Mouse (Mus musculus): ENCODE data around the gene Rps15a.

Gene Rps15a

GRCm38 (mm10) chr7:118115533-118115876, 483 bp downstream of the Rps15a start:
- DNase-seq, result no peak

GRCm38 (mm10) chr7:118113541-118114297, 2.3 kb downstream of the Rps15a start:
- no peak for DNase-seq

- no peak for DNase-seq
These were observed 4.9 kb downstream of the Rps15a start for GRCm38 (mm10) chr7:118111128-118111527.

DNA sequence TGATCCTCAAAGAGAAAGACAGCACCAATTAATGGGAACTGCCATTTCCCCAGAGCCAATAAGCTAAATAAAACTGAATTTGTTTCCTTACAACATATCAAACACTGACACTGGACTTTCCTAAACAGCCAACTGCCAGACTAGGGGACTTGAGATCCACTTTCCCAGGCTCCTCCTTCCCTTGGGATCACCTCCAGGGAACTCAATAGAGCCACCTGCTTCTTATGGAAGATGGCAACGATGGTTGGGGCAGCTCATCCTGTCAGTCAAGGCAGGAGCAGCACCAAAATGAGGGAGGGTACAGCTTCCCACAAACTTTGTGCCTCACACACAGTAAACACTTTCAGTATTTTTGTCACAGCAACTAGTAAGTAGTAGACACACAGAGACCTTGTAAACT, 8.3 kb downstream of the Rps15a start:
- no peak for DNase-seq

- no peak for DNase-seq
These were observed 11.4 kb downstream of the Rps15a start for GRCm38 (mm10) chr7:118104458-118105052.

DNA sequence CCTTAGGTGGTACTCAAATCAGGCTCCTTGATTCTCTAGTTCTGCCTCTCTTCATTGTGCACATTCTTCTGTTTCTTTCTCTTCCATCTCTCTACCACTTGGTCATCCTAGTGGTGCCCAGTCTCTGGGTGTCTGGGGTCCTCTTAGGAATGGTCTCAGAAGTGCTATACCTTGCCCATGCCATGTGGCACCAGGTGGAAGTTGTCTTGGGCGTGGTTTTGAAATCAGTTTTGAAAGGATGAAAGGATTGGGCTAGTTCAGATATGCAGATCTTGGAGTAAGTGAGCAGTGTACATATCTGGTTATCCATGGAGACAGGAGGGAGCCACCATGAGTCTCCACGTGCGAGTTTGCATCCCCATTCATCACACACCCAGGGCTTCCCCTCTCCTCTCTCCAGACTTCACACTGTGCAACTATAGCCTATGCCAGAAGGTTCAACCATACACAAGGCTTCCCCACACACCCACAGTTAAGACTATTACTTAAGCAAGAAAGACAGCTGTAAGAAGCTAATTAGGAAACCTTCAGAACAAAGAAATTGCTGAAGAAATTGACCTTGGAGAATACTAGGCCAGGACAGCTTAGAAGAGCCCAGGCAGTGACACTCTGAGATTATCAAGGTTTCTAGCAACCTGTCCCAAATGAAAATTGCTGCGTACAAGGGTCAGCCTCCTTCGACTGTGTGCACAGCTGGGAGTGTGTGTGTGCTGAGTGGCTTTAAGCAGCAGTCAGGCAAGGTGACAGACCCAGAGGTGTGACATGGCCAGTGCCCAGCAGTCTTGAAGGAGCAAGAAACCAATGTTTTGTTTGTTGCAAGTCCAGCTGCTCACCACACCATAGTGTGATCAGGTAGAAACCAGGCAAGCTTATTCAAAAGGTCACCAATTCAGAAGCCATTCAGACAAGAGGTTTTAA, 12.3 kb downstream of the Rps15a start:
- DNase-seq, result no peak

DNA sequence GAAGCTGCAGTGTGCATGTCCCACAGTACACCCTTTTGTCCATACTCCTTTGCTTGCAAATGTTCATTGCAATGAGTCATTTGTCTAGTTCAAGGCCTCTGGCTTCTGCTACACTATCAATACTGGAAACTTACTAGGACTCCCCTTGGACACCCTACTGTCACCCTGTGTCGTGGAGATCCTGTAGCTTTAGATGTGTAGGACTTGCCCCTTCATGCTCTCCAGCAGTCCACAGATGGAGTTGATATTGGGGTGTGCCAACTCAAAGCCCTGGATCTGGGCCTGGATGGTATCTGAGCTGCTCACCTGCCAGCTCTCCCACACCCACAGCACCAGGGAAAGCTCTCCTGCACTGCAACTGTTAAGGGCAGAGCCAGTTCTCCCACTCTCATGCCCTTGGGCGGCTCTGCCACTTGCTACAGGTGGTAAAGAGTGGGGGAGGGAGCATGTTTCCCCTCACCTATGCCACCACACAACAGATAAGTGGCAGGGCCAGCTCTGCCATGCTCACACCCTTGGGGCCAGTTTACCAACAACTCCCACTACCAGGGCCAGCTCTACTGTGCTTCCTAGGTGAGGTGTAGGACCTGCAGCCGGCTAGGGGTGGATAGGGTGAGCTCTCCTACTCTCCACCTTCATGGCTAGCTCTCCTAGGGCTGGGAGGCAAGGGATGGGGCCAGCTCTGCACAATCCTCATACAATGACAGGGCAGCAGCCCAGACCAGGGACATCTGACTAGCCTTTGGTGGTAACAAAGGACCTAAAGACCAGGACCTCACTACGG, 13.1 kb downstream of the Rps15a start:
- no peak for DNase-seq

GRCm38 (mm10) chr7:118102231-118102630, 13.8 kb downstream of the Rps15a start:
- no peak for DNase-seq

DNA sequence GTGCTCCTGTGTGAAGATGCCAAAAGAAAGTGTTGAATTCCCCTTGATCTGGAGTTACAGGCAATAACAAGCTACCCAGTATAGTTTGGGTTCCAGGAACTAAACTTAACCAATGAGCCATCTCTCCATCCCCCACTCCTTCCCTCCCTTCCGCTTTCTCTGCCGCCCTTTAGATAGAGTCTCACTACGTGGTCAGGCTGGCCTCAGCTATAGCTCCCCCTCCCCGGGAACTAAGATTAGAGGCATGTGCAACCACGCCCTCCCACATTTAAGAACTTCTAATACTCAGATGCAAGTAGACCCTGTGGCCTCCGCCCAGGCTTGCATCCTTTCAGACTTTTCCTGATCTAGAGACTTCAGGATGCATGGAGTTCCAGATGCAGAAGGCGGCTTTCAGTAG, 18.4 kb downstream of the Rps15a start:
- DNase-seq, result no peak

GRCm38 (mm10) chr7:118079987-118080386, 36.0 kb downstream of the Rps15a start:
- peak; percentile 7 to 41 for DNase-seq

- DNase-seq, result no peak
These were observed 36.9 kb downstream of the Rps15a start for GRCm38 (mm10) chr7:118079097-118079496.

- DNase-seq, result no peak
These were observed 48.7 kb downstream of the Rps15a start for GRCm38 (mm10) chr7:118067261-118067660.

- no peak for DNase-seq
These were observed 59.7 kb downstream of the Rps15a start for GRCm38 (mm10) chr7:118056300-118056699.

Data from thymus, postnatal 36 days (tissue).